Mouse (Mus musculus) olfactory bulb, adult 2 months (tissue): Measurements from ENCODE around the gene Trim9.

Experiments
- CTCF ChIP-seq: fragments of 200-500 bp; IDR thresholded peaks from 2 replicates; pipeline ENCODE4 v1.5.1; 2012; ENCODE audit warnings: low read depth, mild to moderate bottlenecking, low read length, moderate library complexity; ENCODE audit not compliant: insufficient read depth
- POLR2A ChIP-seq: fragments of 200-500 bp; IDR thresholded peaks from 2 replicates; pipeline ENCODE4 v1.6.1; 2012; ENCODE audit warnings: mild to moderate bottlenecking, low read depth, low read length, moderate library complexity; ENCODE audit not compliant: insufficient read depth

GRCm38 (mm10) chr12:70214281-70214680 is 133.1 kb downstream of the Trim9 start:
- no peak for TF ChIP-seq POLR2A
- no peak for TF ChIP-seq CTCF
